In the genomic region with DNA sequence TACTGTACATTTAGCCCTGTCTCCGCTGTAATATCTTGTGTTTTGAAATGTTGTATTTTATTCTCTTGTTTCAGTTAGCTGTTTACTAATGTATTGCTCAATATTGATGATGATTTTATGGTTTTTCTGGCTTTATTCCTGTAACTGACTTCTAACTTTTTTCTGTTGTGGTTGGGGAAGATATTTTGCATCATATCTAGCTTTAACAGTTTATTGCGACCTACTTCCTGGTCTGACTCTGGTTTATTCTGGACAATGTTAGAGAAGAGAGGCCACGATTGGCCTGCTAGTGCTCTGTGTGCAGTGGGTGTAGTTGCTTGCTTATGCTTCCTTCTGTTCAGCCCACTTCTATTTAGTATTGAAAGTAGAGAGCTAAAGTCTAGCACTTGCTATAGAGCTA, we compare ENCODE assay signal across 17 mouse cellular contexts.
A peak's percentile ranks its signal among the peaks of the same experiment; 100 is the strongest.
DNase-seq lines count a peak whose midpoint lies in the region; ATAC-seq and TF ChIP-seq lines count a peak whose summit lies in the region.
"Had no signal": no experiment of that assay in that cellular context is flagged by ENCODE, and none has a peak within 500 bp of the region (broad histone marks: within the 10 kb centered on the region; RNA-seq: fewer than 3 reads in every experiment).

No protein-coding gene starts in this region.

- no peaks in the 10 kb centered on the region for H3K27me3 ChIP-seq in lung, postnatal 0 days (replicated peaks; ENCODE audit: insufficient read depth, low read length)
- H3K27me3 ChIP-seq in stomach, embryonic 16.5 days (ENCODE audit: control insufficient read depth, insufficient read depth, low read length), result no peaks in the 10 kb centered on the region
- H3K27me3 ChIP-seq in limb, embryonic 10.5 days (ENCODE audit: low read depth, poor library complexity, severe bottlenecking), result no peaks in the 10 kb centered on the region
- H3K27me3 ChIP-seq: CH12.LX; neural tube, embryonic 15.5 days had no signal

- 0 out of 2 replicates have a peak, but pooled peaks cover 3% of the 10 kb centered on the region for H3K4me1 ChIP-seq in lung, postnatal 0 days (ENCODE audit: insufficient read depth, low read depth, low read length)
- H3K4me1 ChIP-seq in stomach, embryonic 16.5 days (ENCODE audit: control insufficient read depth, insufficient read depth, low read length), result peaks cover 20% of the 10 kb centered on the region
- no peaks in the 10 kb centered on the region for H3K4me1 ChIP-seq in limb, embryonic 10.5 days
- H3K4me1 ChIP-seq: neural tube, embryonic 15.5 days had no signal

- 47% methylated on average over 3 of the region's 3 CpGs for WGBS in lung, postnatal 0 days
- 5% methylated on average over 3 of the region's 3 CpGs for WGBS in macrophage (ENCODE audit: missing documents)
- WGBS in stomach, embryonic 16.5 days, result 41% methylated on average over 3 of the region's 3 CpGs
- 92% methylated on average over 3 of the region's 3 CpGs for WGBS in limb, embryonic 10.5 days

- peak; percentile 54 for ATAC-seq in lung, postnatal 0 days
- peak; percentile 44 for ATAC-seq in common myeloid progenitor, adult 5-6 weeks (replicated peaks; ENCODE audit: low read depth, poor library complexity, severe bottlenecking)
- peak; percentile 58 for ATAC-seq in stomach, embryonic 16.5 days (ENCODE audit: insufficient read depth, low FRiP score)

- no peak overlapping the region for H3K4me2 ChIP-seq in lung, postnatal 0 days (replicated peaks; ENCODE audit: low read depth, low read length)
- H3K4me2 ChIP-seq in stomach, embryonic 16.5 days (ENCODE audit: low read depth, low read length), result 0 out of 2 replicates have a peak overlapping the region, but pooled peaks have one; percentile 15
- H3K4me2 ChIP-seq: neural tube, embryonic 15.5 days had no signal

- H3K79me2 ChIP-seq in macrophage (ENCODE audit: inconsistent target), result no peaks in the 10 kb centered on the region

- H3K9me3 ChIP-seq in lung, postnatal 0 days (ENCODE audit: low read length), result no peaks in the 10 kb centered on the region
- 0 out of 2 replicates have a peak, but pooled peaks cover 3% of the 10 kb centered on the region for H3K9me3 ChIP-seq in stomach, embryonic 16.5 days (replicated peaks; ENCODE audit: control insufficient read depth, low read length)
- no peaks in the 10 kb centered on the region for H3K9me3 ChIP-seq in limb, embryonic 10.5 days (replicated peaks)
- H3K9me3 ChIP-seq: neural tube, embryonic 15.5 days had no signal

- intact Hi-C loops in left cerebral cortex, postnatal 36 days (cut with DNase I), result no loop called here

- no peaks in the 10 kb centered on the region for H3K36me3 ChIP-seq in lung, postnatal 0 days (ENCODE audit: insufficient read depth, low read length)
- H3K36me3 ChIP-seq in macrophage (ENCODE audit: inconsistent target), result no peaks in the 10 kb centered on the region
- no peaks in the 10 kb centered on the region for H3K36me3 ChIP-seq in stomach, embryonic 16.5 days (ENCODE audit: control insufficient read depth, insufficient read depth, low read length)
- H3K36me3 ChIP-seq in limb, embryonic 10.5 days, result peaks cover 8% of the 10 kb centered on the region
- H3K36me3 ChIP-seq: neural tube, embryonic 15.5 days had no signal

- no peak overlapping the region for H3K9ac ChIP-seq in lung, postnatal 0 days (replicated peaks; ENCODE audit: low read depth)
- no peak overlapping the region for H3K9ac ChIP-seq in stomach, embryonic 16.5 days (ENCODE audit: low read length)
- H3K9ac ChIP-seq: neural tube, embryonic 15.5 days had no signal

- no peak overlapping the region for H3K4me3 ChIP-seq in lung, postnatal 0 days (ENCODE audit: low read depth, low read length)
- H3K4me3 ChIP-seq in macrophage (ENCODE audit: inconsistent target), result no peak overlapping the region
- H3K4me3 ChIP-seq in stomach, embryonic 16.5 days (replicated peaks; ENCODE audit: low read length), result no peak overlapping the region
- H3K4me3 ChIP-seq in limb, embryonic 10.5 days, result no peak overlapping the region
- H3K4me3 ChIP-seq: neural tube, embryonic 15.5 days had no signal

- peak; percentile 43; the same call in 1 of the 2 replicates for TF ChIP-seq EP300 in lung, postnatal 0 days (IDR thresholded peaks at IDR 0.05)

- no peak for TF ChIP-seq CTCF in lung, postnatal 0 days (IDR thresholded peaks at IDR 0.05)

- peak overlapping the region; percentile 22 for H3K27ac ChIP-seq in lung, postnatal 0 days (ENCODE audit: low read length)
- H3K27ac ChIP-seq in macrophage, result peak overlapping the region; percentile 34
- H3K27ac ChIP-seq in stomach, embryonic 16.5 days (ENCODE audit: low read length), result peak overlapping the region; percentile 79
- H3K27ac ChIP-seq in limb, embryonic 10.5 days, result no peak overlapping the region

- DNase-seq in lung, postnatal 0 days (ENCODE audit: low spot score), result peak; percentile 58
- DNase-seq in lung, adult 18-20 months, result no peak
- DNase-seq in natural killer cell, adult 2 months (ENCODE audit: low spot score in 2 of 2), result no peak
- no peak for DNase-seq in limb, embryonic 10.5 days (ENCODE audit: low spot score)
- DNase-seq in left cerebral cortex, postnatal 36 days (ENCODE audit: low spot score in 2 of 2), result no peak
- DNase-seq: adrenal gland, adult 2 months; cerebellum, postnatal 14 days; heart, adult 18-20 months; kidney, postnatal 25 days; layer of hippocampus, postnatal 36 days; lung, postnatal 10 days; retina, postnatal 1 day had no signal
